Mouse (Mus musculus) liver, adult 2 months (tissue): ENCODE measurements at regions not wholly inside any gene's neighbourhood (a gene's known extent, or its start where the extent isn't known, plus 50 kb on each side); places are given as distances from the start of the nearest gene placed in this dataset.

ENCODE experiments used
- CTCF ChIP-seq: fragments of 200-500 bp; IDR thresholded peaks from 2 replicates; pipeline ENCODE4 v1.5.1; 2011; ENCODE audit warnings: low read depth, low read length, control low read depth
- POLR2A ChIP-seq: fragments of 200-500 bp; IDR thresholded peaks from 2 replicates; pipeline ENCODE4 v1.6.1; 2011; ENCODE audit warnings: low read length, control low read depth; ENCODE audit not compliant: insufficient read depth; ENCODE audit errors: extremely low read depth

DNA sequence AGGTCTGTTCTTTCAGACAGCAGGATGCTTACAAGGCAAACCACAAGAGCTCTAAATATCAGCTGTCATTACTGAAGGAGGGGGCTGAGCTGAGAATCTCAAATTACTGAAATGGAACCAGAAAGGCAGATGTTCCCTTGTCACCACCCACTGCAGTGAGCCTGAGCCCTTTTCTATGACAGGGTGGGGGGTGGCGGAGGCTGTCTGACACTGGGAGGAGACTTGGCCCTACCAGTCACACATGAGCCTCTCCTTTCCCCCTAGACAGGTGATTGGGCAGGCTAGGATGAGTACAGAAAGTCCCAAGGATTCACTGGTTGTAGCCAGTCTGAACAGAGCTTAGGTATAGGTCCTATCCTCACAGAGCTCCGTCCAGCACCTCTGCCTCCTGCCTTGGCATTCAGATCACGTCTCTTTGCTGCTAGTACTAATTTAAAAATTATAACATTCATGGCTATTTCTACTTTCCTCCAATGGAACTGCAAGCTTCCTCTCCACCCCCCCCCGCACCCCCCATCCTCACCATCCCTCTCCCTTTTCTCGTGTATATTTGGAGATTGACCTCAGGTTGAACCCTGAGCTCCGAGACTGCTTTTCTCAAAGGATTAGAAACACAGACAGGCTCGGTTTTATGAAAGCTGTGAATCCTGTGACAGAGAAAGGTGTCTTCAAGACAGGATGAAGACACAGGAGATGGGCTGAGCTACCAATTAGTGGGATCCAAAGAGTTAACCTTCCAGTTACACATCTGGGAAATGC is 590.2 kb upstream of the Sox11 start:
- no peak for TF ChIP-seq CTCF
- TF ChIP-seq POLR2A: no peak
